Mouse (Mus musculus): ENCODE measurements around the gene Ccm2l.

Gene Ccm2l

GRCm38 (mm10) chr2:153052700-153053351 is 12.9 kb upstream of the Ccm2l start:
- no peak for DNase-seq (ENCODE audit: low read depth, low spot score)

- no peak for DNase-seq (ENCODE audit: low read depth, low spot score)
These were observed 11.9 kb upstream of the Ccm2l start for GRCm38 (mm10) chr2:153053896-153054295.

- DNase-seq (ENCODE audit: low read depth, low spot score), result no peak
These were observed 10.4 kb upstream of the Ccm2l start for GRCm38 (mm10) chr2:153055270-153055920.

GRCm38 (mm10) chr2:153058365-153058764 is 7.4 kb upstream of the Ccm2l start:
- DNase-seq (ENCODE audit: low read depth, low spot score), result no peak

- DNase-seq (ENCODE audit: low read depth, low spot score), result no peak
These were observed 5.5 kb upstream of the Ccm2l start for GRCm38 (mm10) chr2:153060216-153060615.

- no peak for DNase-seq (ENCODE audit: low read depth, low spot score)
These were observed 2.4 kb upstream of the Ccm2l start for GRCm38 (mm10) chr2:153063394-153063793.

- DNase-seq (ENCODE audit: low read depth, low spot score), result no peak
These were observed 1.4 kb upstream of the Ccm2l start for GRCm38 (mm10) chr2:153064190-153064970.

- DNase-seq (ENCODE audit: low read depth, low spot score), result no peak
These were observed 1.2 kb downstream of the Ccm2l start for GRCm38 (mm10) chr2:153066991-153067390.

GRCm38 (mm10) chr2:153070762-153071490 is 5.2 kb downstream of the Ccm2l start:
- DNase-seq (ENCODE audit: low read depth, low spot score), result no peak

GRCm38 (mm10) chr2:153071491-153072184 is 5.9 kb downstream of the Ccm2l start:
- DNase-seq (ENCODE audit: low read depth, low spot score), result no peak

- DNase-seq (ENCODE audit: low read depth, low spot score), result no peak
These were observed 8.9 kb downstream of the Ccm2l start for GRCm38 (mm10) chr2:153074651-153075050.

GRCm38 (mm10) chr2:153075961-153076360 is 10.2 kb downstream of the Ccm2l start:
- DNase-seq (ENCODE audit: low read depth, low spot score), result no peak

GRCm38 (mm10) chr2:153080841-153081523 is 15.2 kb downstream of the Ccm2l start:
- DNase-seq (ENCODE audit: low read depth, low spot score), result peak; percentile 72

GRCm38 (mm10) chr2:153081866-153082265 is 16.1 kb downstream of the Ccm2l start:
- DNase-seq (ENCODE audit: low read depth, low spot score), result no peak

- no peak for DNase-seq (ENCODE audit: low read depth, low spot score)
These were observed 17.5 kb downstream of the Ccm2l start for GRCm38 (mm10) chr2:153083275-153083674.

- no peak for DNase-seq (ENCODE audit: low read depth, low spot score)
These were observed 18.1 kb downstream of the Ccm2l start for GRCm38 (mm10) chr2:153083824-153084223.

- peak; percentile 54 for DNase-seq (ENCODE audit: low read depth, low spot score)
These were observed 18.7 kb downstream of the Ccm2l start for GRCm38 (mm10) chr2:153084261-153084976.

- DNase-seq (ENCODE audit: low read depth, low spot score), result no peak
These were observed 19.8 kb downstream of the Ccm2l start for GRCm38 (mm10) chr2:153085556-153085955.

- DNase-seq (ENCODE audit: low read depth, low spot score), result no peak
These were observed 20.4 kb downstream of the Ccm2l start for GRCm38 (mm10) chr2:153086166-153086565.

- no peak for DNase-seq (ENCODE audit: low read depth, low spot score)
These were observed 21.3 kb downstream of the Ccm2l start for GRCm38 (mm10) chr2:153087091-153087490.
